Mouse (Mus musculus) midbrain, embryonic 12.5 days (tissue): ENCODE results near the gene Cul7. TPM values are rescaled to one million over a fixed set of nuclear protein-coding genes. Genes with fewer than 3 reads are reported as not detected.

Experiments used
- ATAC-seq: fragments of 200-750 bp; cut with Nextera tagmentation; 2 replicates; pipeline ENCODE4 v1.8.0; 2017; ENCODE audit warnings: low read depth, moderate TSS enrichment, moderate library complexity; ENCODE audit not compliant: low FRiP score
- H3K27ac ChIP-seq: fragments of 300-500 bp; sonication (generic); replicated peaks from 2 replicates; pipeline ENCODE4 v1.5.1; 2016; ENCODE audit warnings: mild to moderate bottlenecking
- H3K27me3 ChIP-seq: fragments of 300-500 bp; sonication (generic); 2 replicates; pipeline ENCODE4 v1.6.1; 2016; ENCODE audit warnings: mild to moderate bottlenecking
- H3K36me3 ChIP-seq: fragments of 300-500 bp; sonication (generic); 2 replicates; pipeline ENCODE4 v1.6.1; 2016
- H3K4me1 ChIP-seq: fragments of 300-500 bp; sonication (generic); 2 replicates; pipeline ENCODE4 v1.6.1; 2016
- H3K4me2 ChIP-seq: fragments of 300-500 bp; sonication (generic); replicated peaks from 2 replicates; pipeline ENCODE4 v1.6.1; 2016; ENCODE audit warnings: mild to moderate bottlenecking, moderate library complexity
- H3K4me3 ChIP-seq: fragments of 300-500 bp; sonication (generic); 2 replicates; pipeline ENCODE4 v1.5.1; 2016; ENCODE audit warnings: mild to moderate bottlenecking
- H3K9ac ChIP-seq: fragments of 300-500 bp; sonication (generic); replicated peaks from 2 replicates; pipeline ENCODE4 v1.6.1; 2016; ENCODE audit warnings: mild to moderate bottlenecking, moderate library complexity
- H3K9me3 ChIP-seq: fragments of 300-500 bp; sonication (generic); 2 replicates; pipeline ENCODE4 v1.6.1; 2016; ENCODE audit warnings: mild to moderate bottlenecking
- WGBS: fragments of 180-500 bp; shearing (Covaris S2); methylation state at CpG from one replicate; pipeline ENCODE4 v1.1.7; 2016; 5-methylcytosine and 5-hydroxymethylcytosine counted together
- polyA plus RNA-seq: library from polyadenylated mRNA; unstranded; fragments of >200 nt; fragmentation: Nextera tagmentation; extraction: Ambion mirVana; gene quantifications from 2 replicates; pipeline ENCODE4 v1.2.1, GENCODE M21; 2016

Gene Cul7
- polyA plus RNA-seq, result 48.3 and 49.0 TPM in 2 replicates

GRCm38 (mm10) chr17:46650232-46651031 is at the start of gene Cul7:
TSS of gene Cul7 (plus strand) at chr17:46650337.
- no peaks in the 10 kb centered on the region for H3K9me3 ChIP-seq
- peak within 1 kb of the TSS; percentile 86 for H3K4me2 ChIP-seq
- peaks cover 36% of the 10 kb centered on the region for H3K36me3 ChIP-seq
- H3K4me1 ChIP-seq, result peaks cover 37% of the 10 kb centered on the region
- peak within 1 kb of the TSS; percentile 91 for H3K9ac ChIP-seq
- H3K4me3 ChIP-seq, result peak within 1 kb of the TSS; percentile 69
- peak within 1 kb of the TSS; percentile 90 for H3K27ac ChIP-seq
- WGBS, result under 1% methylated on average over 58 of the region's 58 CpGs
- ATAC-seq, result peak; percentile 93
- H3K27me3 ChIP-seq, result no peaks in the 10 kb centered on the region

DNA sequence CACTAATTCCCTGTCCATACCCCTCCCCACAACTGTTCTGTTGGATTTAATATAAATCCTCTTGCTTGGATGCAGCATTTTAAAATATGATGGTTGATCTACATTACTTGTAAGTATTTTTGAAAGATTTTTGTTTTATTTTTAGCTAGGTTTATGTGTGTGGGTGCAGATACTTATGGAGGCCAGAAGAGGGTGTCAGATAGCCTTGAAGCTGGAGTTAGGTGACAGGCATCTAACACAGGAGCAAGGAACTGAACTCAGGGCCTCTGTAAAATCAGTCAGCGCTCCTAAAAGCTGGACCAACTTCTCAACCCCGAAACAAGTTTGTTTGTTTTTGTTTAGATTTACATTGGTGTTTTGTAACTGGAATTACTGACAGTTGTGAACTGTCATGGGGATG is 49.6 kb upstream of the Cul7 start:
- Histone ChIP-seq H3K9ac (no peak overlapping the region), H3K36me3 (0 out of 2 replicates have a peak, but pooled peaks cover 6% of the 10 kb centered on the region), H3K9me3 (no peaks in the 10 kb centered on the region), H3K4me1 (peaks cover 14% of the 10 kb centered on the region), H3K4me2 (no peak overlapping the region), H3K27me3 (no peaks in the 10 kb centered on the region), H3K27ac (no peak overlapping the region), H3K4me3 (no peak overlapping the region)
- ATAC-seq, result no peak
- WGBS, result 92% methylated on average over 2 of the region's 2 CpGs

GRCm38 (mm10) chr17:46602212-46602611 is 47.9 kb upstream of the Cul7 start:
- no peak overlapping the region for H3K9ac ChIP-seq
- 89% methylated on average over 9 of the region's 9 CpGs for WGBS
- no peaks in the 10 kb centered on the region for H3K27me3 ChIP-seq
- no peak overlapping the region for H3K4me3 ChIP-seq
- no peak overlapping the region for H3K4me2 ChIP-seq
- ATAC-seq, result no peak
- H3K9me3 ChIP-seq, result no peaks in the 10 kb centered on the region
- H3K27ac ChIP-seq, result no peak overlapping the region
- 0 out of 2 replicates have a peak, but pooled peaks cover 6% of the 10 kb centered on the region for H3K36me3 ChIP-seq
- peaks cover 17% of the 10 kb centered on the region for H3K4me1 ChIP-seq

DNA sequence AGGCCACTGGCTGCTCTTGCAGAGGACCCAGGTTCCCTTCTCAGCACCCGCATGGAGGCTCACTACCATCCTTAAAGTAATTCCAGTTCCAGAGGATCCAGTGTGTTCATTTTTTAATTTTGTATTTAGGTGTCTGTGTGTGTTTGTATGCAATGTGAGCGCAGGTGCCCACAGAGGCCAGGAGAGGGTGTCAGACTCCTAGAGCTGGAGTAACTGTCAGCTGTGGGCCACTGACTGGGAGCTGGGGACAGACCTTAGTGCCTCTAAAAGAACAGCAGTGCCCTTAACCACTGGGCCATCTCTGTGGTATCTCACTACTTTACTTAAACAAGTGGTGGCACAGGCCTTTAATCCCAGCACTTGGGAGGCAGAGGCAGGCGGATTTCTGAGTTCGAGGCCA is 46.9 kb upstream of the Cul7 start:
- H3K36me3 ChIP-seq, result 0 out of 2 replicates have a peak, but pooled peaks cover under 1% of the 10 kb centered on the region
- H3K9ac ChIP-seq, result no peak overlapping the region
- H3K4me3 ChIP-seq, result no peak overlapping the region
- no peak overlapping the region for H3K27ac ChIP-seq
- no peaks in the 10 kb centered on the region for H3K9me3 ChIP-seq
- peaks cover 17% of the 10 kb centered on the region for H3K4me1 ChIP-seq
- no peaks in the 10 kb centered on the region for H3K27me3 ChIP-seq
- no peak for ATAC-seq
- no peak overlapping the region for H3K4me2 ChIP-seq
- WGBS, result 95% methylated on average over 4 of the region's 4 CpGs

DNA sequence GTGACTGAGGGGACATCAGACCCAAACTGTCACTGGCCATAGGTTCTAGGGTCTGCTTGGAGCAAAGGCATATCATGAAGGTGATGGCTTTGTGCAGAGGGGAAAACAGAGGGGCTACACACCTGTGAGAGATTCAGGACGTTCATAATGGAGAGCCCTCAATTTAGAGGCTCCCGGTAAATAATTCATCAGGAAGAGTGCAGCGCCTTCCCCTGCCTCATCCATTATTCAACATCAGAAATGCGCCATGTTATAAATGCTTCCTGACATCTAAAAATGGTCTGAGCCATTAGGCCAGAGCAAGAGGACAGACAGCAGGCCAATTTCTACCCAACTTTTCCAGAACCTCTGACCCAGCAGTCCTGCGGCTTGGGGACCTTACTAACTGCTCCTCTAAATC is 45.0 kb upstream of the Cul7 start:
- H3K36me3 ChIP-seq, result no peaks in the 10 kb centered on the region
- H3K27me3 ChIP-seq, result no peaks in the 10 kb centered on the region
- no peak; the same call in 1 of the 2 replicates for ATAC-seq
- H3K4me2 ChIP-seq, result no peak overlapping the region
- H3K9me3 ChIP-seq, result no peaks in the 10 kb centered on the region
- H3K9ac ChIP-seq, result no peak overlapping the region
- peaks cover 20% of the 10 kb centered on the region for H3K4me1 ChIP-seq
- H3K4me3 ChIP-seq, result no peak overlapping the region
- peak overlapping the region; percentile 52 for H3K27ac ChIP-seq
- WGBS, result 56% methylated on average over 5 of the region's 5 CpGs

DNA sequence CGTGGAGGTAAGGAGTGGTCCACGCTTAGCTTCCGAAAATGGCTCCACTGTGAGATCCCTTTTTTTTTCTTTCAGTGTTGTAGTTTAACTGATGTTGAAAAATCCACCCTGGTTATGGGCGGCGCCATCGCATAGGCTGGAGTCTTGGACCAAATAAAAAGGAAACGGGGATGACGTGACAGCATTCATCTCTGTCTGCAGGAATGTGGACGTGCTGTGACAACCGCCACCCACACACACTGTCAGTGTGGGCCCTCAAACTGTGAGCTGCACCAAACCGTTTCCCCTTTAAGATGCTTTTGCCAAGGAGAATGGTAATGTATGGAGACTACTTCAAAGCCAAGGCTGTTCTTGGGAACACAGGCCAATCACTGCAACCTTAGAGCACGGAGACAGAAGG is 44.1 kb upstream of the Cul7 start:
- Histone ChIP-seq H3K4me1 (peaks cover 24% of the 10 kb centered on the region), H3K9ac (no peak overlapping the region), H3K27ac (peak overlapping the region; percentile 52; the same call in 1 of the 2 replicates), H3K27me3 (no peaks in the 10 kb centered on the region), H3K9me3 (no peaks in the 10 kb centered on the region), H3K4me3 (no peak overlapping the region), H3K36me3 (0 out of 2 replicates have a peak, but pooled peaks cover 2% of the 10 kb centered on the region), H3K4me2 (no peak overlapping the region)
- 81% methylated on average over 12 of the region's 12 CpGs for WGBS
- no peak for ATAC-seq

DNA sequence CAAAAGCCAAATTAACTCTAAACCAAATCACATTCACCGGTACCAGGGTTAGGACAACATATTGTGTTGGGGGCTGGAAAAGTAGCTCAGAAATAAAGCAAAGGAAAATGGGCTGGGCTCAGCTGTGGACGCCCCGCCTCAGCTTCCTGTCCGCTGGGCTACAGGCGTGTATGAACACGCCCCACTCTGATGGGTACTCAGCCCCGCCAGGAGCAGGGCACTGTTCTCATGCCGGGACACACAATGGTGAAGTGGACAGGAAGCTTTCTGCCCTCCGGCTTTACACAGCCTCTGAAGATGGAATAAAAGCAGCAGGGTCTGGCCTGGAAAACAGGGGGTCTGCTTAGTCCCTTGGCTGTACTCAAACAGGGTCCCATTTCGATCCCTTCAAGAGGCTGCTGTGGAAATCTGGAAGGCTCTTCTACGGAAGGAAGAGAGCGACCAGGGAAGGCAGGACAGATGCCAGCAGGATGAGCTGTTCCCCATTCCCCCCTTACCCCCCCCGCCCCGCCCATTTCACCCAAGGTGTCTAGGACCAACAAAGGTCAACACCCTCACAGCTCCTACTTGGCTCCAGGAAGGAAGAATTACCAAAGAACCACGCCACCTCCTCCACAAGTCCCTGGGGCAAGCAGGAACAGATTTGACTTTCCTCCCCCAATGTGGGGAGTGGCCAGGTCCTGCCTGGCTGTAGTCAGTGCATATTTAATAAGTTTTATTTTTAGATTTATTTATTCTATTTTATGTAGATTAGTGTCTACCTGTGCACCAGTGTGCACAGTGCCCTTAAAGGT is 40.2 kb upstream of the Cul7 start:
- H3K9me3 ChIP-seq, result no peaks in the 10 kb centered on the region
- H3K27ac ChIP-seq, result peak overlapping the region; percentile 25; the same call in 1 of the 2 replicates
- 0 out of 2 replicates have a peak, but pooled peaks cover 2% of the 10 kb centered on the region for H3K36me3 ChIP-seq
- H3K4me2 ChIP-seq, result no peak overlapping the region
- H3K27me3 ChIP-seq, result no peaks in the 10 kb centered on the region
- H3K4me3 ChIP-seq, result no peak overlapping the region
- no peak for ATAC-seq
- WGBS, result 67% methylated on average over 15 of the region's 15 CpGs
- H3K9ac ChIP-seq, result no peak overlapping the region
- H3K4me1 ChIP-seq, result peaks cover 41% of the 10 kb centered on the region

DNA sequence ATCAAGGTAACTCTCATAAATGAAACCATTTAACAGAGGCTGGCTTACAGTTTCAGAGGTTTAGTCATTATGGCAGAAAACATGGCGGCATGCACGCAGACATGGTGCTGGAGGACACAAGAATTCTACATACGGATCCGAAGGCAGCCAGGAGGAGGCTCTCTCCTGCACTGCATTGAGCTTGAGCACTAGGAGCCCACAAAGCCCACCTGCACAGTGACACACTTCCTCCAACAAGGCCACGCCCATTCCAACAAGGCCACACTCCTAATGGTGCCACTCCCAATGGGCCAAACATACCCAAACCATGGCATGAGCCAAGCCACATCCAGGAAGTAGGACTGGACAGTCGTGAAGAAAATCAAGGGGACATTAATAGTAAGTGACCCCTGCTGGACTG is 38.8 kb upstream of the Cul7 start:
- H3K4me2 ChIP-seq, result no peak overlapping the region
- peaks cover 35% of the 10 kb centered on the region for H3K4me1 ChIP-seq
- no peak for ATAC-seq
- 95% methylated on average over 6 of the region's 6 CpGs for WGBS
- no peak overlapping the region for H3K27ac ChIP-seq
- H3K4me3 ChIP-seq, result no peak overlapping the region
- H3K9me3 ChIP-seq, result no peaks in the 10 kb centered on the region
- H3K9ac ChIP-seq, result no peak overlapping the region
- no peaks in the 10 kb centered on the region for H3K27me3 ChIP-seq
- H3K36me3 ChIP-seq, result 0 out of 2 replicates have a peak, but pooled peaks cover 2% of the 10 kb centered on the region

GRCm38 (mm10) chr17:46612189-46612588 is 37.9 kb upstream of the Cul7 start:
- no peak overlapping the region for H3K4me2 ChIP-seq
- no peak for ATAC-seq
- 0 out of 2 replicates have a peak, but pooled peaks cover 2% of the 10 kb centered on the region for H3K36me3 ChIP-seq
- H3K27me3 ChIP-seq, result no peaks in the 10 kb centered on the region
- no peak overlapping the region for H3K4me3 ChIP-seq
- H3K4me1 ChIP-seq, result peaks cover 40% of the 10 kb centered on the region
- no peak overlapping the region for H3K9ac ChIP-seq
- no peak overlapping the region for H3K27ac ChIP-seq
- H3K9me3 ChIP-seq, result no peaks in the 10 kb centered on the region
- 80% methylated on average over 2 of the region's 2 CpGs for WGBS

GRCm38 (mm10) chr17:46612820-46613219 is 37.3 kb upstream of the Cul7 start:
- Histone ChIP-seq H3K4me2 (no peak overlapping the region), H3K27me3 (no peaks in the 10 kb centered on the region), H3K9me3 (no peaks in the 10 kb centered on the region), H3K4me3 (no peak overlapping the region), H3K9ac (no peak overlapping the region), H3K27ac (no peak overlapping the region; the same call in 1 of the 2 replicates), H3K4me1 (peaks cover 47% of the 10 kb centered on the region), H3K36me3 (0 out of 2 replicates have a peak, but pooled peaks cover 2% of the 10 kb centered on the region)
- WGBS, result 56% methylated on average over 4 of the region's 4 CpGs
- ATAC-seq, result no peak

- Histone ChIP-seq H3K4me2 (no peak overlapping the region), H3K9ac (0 out of 2 replicates have a peak overlapping the region, but pooled peaks have one; percentile 11), H3K27me3 (no peaks in the 10 kb centered on the region), H3K4me1 (peaks cover 51% of the 10 kb centered on the region), H3K9me3 (no peaks in the 10 kb centered on the region), H3K36me3 (0 out of 2 replicates have a peak, but pooled peaks cover 2% of the 10 kb centered on the region), H3K4me3 (no peak overlapping the region), H3K27ac (peak overlapping the region; percentile 52; the same call in 1 of the 2 replicates)
- ATAC-seq, result no peak
- WGBS, result 53% methylated on average over 3 of the region's 3 CpGs
Observed at GRCm38 (mm10) chr17:46613229-46613628, 36.9 kb upstream of the Cul7 start.

- Histone ChIP-seq H3K27ac (peak overlapping the region; percentile 81; the same call in 1 of the 2 replicates), H3K9ac (no peak overlapping the region), H3K4me1 (peaks cover 60% of the 10 kb centered on the region), H3K4me2 (peak overlapping the region; percentile 34; the same call in 1 of the 2 replicates), H3K27me3 (no peaks in the 10 kb centered on the region), H3K9me3 (no peaks in the 10 kb centered on the region), H3K4me3 (no peak overlapping the region), H3K36me3 (no peaks in the 10 kb centered on the region)
- WGBS, result 73% methylated on average over 12 of the region's 12 CpGs
- no peak for ATAC-seq
Observed at GRCm38 (mm10) chr17:46617799-46618198, 32.3 kb upstream of the Cul7 start.
